Mouse (Mus musculus) intestine, embryonic 14.5 days (tissue): Measurements from ENCODE around the gene Cops2. TPM values are rescaled to one million over a fixed set of nuclear protein-coding genes. Genes with fewer than 3 reads are reported as not detected.
A peak's percentile ranks its signal among the peaks of the same experiment; 100 is the strongest.

ENCODE experiments used
- ATAC-seq: fragments of 200-750 bp; cut with Nextera tagmentation; replicated peaks from 2 replicates; pipeline ENCODE4 v1.8.0; 2017; ENCODE audit warnings: low read depth, moderate number of reproducible peaks, moderate TSS enrichment, moderate library complexity; ENCODE audit not compliant: low FRiP score, low TSS enrichment
- DNase-seq: peaks from one replicate; pipeline ENCODE4 v3.0.0-alpha.2; 2018; ENCODE audit warnings: low spot score
- H3K27ac ChIP-seq: fragments of 300-500 bp; sonication (generic); 2 replicates; pipeline ENCODE4 v1.5.1; 2014; ENCODE audit warnings: low read depth, mild to moderate bottlenecking, control low read depth
- H3K27me3 ChIP-seq: fragments of 300-500 bp; sonication (generic); replicated peaks from 2 replicates; pipeline ENCODE4 v1.6.1; 2014; ENCODE audit warnings: low read length, control low read depth; ENCODE audit not compliant: control insufficient read depth, insufficient read depth
- H3K36me3 ChIP-seq: fragments of 300-500 bp; sonication (generic); 2 replicates; pipeline ENCODE4 v1.6.1; 2014; ENCODE audit warnings: low read length, control low read depth; ENCODE audit not compliant: control insufficient read depth, insufficient read depth
- H3K4me1 ChIP-seq: fragments of 300-500 bp; sonication (generic); replicated peaks from 2 replicates; pipeline ENCODE4 v1.6.1; 2014; ENCODE audit warnings: low read length, control low read depth, mixed read lengths; ENCODE audit not compliant: control insufficient read depth, insufficient read depth
- H3K4me2 ChIP-seq: fragments of 300-500 bp; sonication (generic); 2 replicates; pipeline ENCODE4 v1.6.1; 2014; ENCODE audit warnings: low read length
- H3K4me3 ChIP-seq: fragments of 300-500 bp; sonication (generic); 2 replicates; pipeline ENCODE4 v1.5.1; 2014; ENCODE audit warnings: low read depth, low read length, control low read depth, mixed read lengths
- H3K9ac ChIP-seq: fragments of 300-500 bp; sonication (generic); 2 replicates; pipeline ENCODE4 v1.6.1; 2014; ENCODE audit warnings: mild to moderate bottlenecking, low read length
- H3K9me3 ChIP-seq: fragments of 300-500 bp; sonication (generic); 2 replicates; pipeline ENCODE4 v1.6.1; 2016; ENCODE audit warnings: low read length, control low read depth; ENCODE audit not compliant: control insufficient read depth
- WGBS: fragments of 180-500 bp; shearing (Covaris S2); extraction: QIAGEN DNeasy Blood & Tissue Kit; methylation state at CpG from one replicate; pipeline ENCODE4 v1.1.7; 2014; 5-methylcytosine and 5-hydroxymethylcytosine counted together
- polyA plus RNA-seq: library from polyadenylated mRNA; unstranded; fragments of >200 nt; fragmentation: Nextera tagmentation; extraction: Ambion mirVana; gene quantifications from 2 replicates; pipeline ENCODE4 v1.2.1, GENCODE M21; 2014

Cops2 gene
- 70.9 and 77.8 TPM in 2 replicates for polyA plus RNA-seq

GRCm38 (mm10) chr2:125858521-125859280 is at the start of gene Cops2, which contains the start of gene Galk2:
TSS of gene Cops2 (minus strand) at chr2:125859139.
TSS of gene Galk2 (plus strand) at chr2:125859109.
- Histone ChIP-seq H3K36me3 (no peaks in the 10 kb centered on the region), H3K9ac (peak within 1 kb of the TSS; percentile 98), H3K4me1 (0 out of 2 replicates have a peak, but pooled peaks cover 5% of the 10 kb centered on the region), H3K27me3 (no peaks in the 10 kb centered on the region), H3K4me3 (peak within 1 kb of the TSS; percentile 99), H3K4me2 (peak within 1 kb of the TSS; percentile 71), H3K27ac (peak within 1 kb of the TSS; percentile 83), H3K9me3 (no peaks in the 10 kb centered on the region)
- peak; percentile 95 for DNase-seq
- under 1% methylated on average over 52 of the region's 54 CpGs for WGBS
- peak; percentile 99 for ATAC-seq

DNA sequence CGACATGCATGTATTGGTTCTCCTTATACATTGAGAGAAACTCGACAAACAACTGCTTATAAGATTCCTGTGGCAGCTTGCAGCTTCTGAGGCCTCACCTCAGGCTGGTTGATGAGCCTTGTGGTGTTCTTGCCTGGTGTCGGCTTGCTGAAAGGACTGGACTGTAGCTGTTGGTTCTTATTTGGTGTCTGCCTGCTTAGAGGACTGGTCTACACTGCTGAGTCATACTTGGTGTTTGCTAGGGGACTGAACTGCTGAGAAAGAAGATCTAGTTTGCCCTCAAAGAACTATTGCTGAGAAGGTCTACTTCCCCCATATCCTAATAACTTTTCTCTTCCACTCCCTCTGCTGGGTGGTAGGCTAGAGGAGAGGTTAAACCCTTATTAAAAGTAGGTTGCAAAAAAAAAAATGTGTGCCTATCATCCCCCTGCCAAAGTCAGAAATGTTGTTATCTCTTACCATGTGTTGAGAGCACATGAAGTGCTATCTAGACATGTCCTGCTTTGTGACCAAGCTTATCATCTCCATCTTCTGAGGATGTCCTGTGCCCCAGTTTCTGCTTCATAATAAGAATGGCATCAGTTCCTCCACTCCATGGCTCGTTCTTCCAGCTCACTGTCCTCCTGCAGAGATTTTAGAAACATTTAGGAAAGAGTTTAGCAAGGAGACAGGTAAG is 48.8 kb upstream of the Cops2 start:
- Histone ChIP-seq H3K9me3 (no peaks in the 10 kb centered on the region), H3K9ac (no peak overlapping the region), H3K4me3 (no peak overlapping the region), H3K36me3 (0 out of 2 replicates have a peak, but pooled peaks cover 2% of the 10 kb centered on the region), H3K4me2 (no peak overlapping the region), H3K27me3 (no peaks in the 10 kb centered on the region), H3K4me1 (no peaks in the 10 kb centered on the region), H3K27ac (no peak overlapping the region)
- ATAC-seq (no peak), DNase-seq (no peak)
- 88% methylated on average over 4 of the region's 4 CpGs for WGBS

GRCm38 (mm10) chr2:125906407-125907066 is 47.6 kb upstream of the Cops2 start:
- 55% methylated on average over 4 of the region's 4 CpGs for WGBS

DNA sequence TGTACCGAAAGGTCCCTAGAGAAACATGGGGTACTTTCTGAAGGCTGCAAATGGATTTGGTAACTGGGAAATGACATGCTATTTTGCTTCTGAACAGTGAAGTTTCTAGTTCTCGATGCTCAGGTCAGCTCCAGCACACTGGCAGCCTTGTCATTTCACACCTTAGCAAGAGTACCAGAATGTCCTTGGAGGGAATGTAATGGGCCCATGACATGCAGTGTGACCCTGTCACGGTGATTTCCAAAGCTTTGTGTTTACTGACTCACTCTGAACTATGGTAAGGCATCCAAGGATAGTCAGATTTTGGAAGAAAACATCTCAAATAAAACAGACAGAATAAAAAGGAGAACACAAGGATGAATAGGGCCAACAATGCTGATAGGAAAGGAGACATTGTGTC is 42.5 kb upstream of the Cops2 start:
- Histone ChIP-seq H3K27ac (no peak overlapping the region), H3K9me3 (no peaks in the 10 kb centered on the region), H3K27me3 (no peaks in the 10 kb centered on the region), H3K9ac (no peak overlapping the region), H3K36me3 (peaks cover 31% of the 10 kb centered on the region), H3K4me2 (no peak overlapping the region), H3K4me3 (no peak overlapping the region), H3K4me1 (no peaks in the 10 kb centered on the region)
- DNase-seq = no peak
- WGBS = 92% methylated on average over 3 of the region's 3 CpGs
- ATAC-seq = no peak

More at GRCm38 (mm10) chr2:125906407-125907066, 47.6 kb upstream of the Cops2 start:
- 0 out of 2 replicates have a peak, but pooled peaks cover 3% of the 10 kb centered on the region for H3K36me3 ChIP-seq
- no peak for DNase-seq
- H3K4me1 ChIP-seq = no peaks in the 10 kb centered on the region
- no peaks in the 10 kb centered on the region for H3K9me3 ChIP-seq
- H3K4me2 ChIP-seq = no peak overlapping the region
- no peak overlapping the region for H3K9ac ChIP-seq
- no peak for ATAC-seq
- no peaks in the 10 kb centered on the region for H3K27me3 ChIP-seq
- no peak overlapping the region for H3K4me3 ChIP-seq
- H3K27ac ChIP-seq = no peak overlapping the region

- no peaks in the 10 kb centered on the region for H3K4me1 ChIP-seq
- DNase-seq = no peak
- H3K27me3 ChIP-seq = no peaks in the 10 kb centered on the region
- no peak overlapping the region for H3K9ac ChIP-seq
- H3K27ac ChIP-seq = no peak overlapping the region
- no peak overlapping the region for H3K4me3 ChIP-seq
- ATAC-seq = no peak
- WGBS = 87% methylated on average over 6 of the region's 6 CpGs
- no peak overlapping the region for H3K4me2 ChIP-seq
- peaks cover 30% of the 10 kb centered on the region for H3K36me3 ChIP-seq
- no peaks in the 10 kb centered on the region for H3K9me3 ChIP-seq
Measured at GRCm38 (mm10) chr2:125900797-125901410, 42.0 kb upstream of the Cops2 start.

DNA sequence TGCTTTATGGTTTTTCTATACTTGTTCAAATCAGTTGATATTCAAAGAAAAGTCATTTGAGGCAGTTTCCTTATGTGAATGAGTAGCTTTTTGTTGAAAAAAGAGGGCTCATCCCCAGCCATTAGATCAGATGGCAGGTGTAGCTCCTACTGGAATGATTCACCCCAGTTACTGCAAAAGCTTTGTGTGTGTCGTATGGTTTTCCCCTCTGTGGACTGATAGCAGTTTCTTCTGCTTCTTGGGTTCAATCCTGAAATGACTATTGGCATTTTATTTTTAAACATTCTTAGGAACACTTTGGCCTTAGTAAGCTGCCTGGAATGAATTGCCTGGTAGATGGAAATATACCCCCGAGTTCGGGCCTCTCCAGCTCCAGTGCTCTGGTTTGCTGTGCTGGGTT is 37.4 kb upstream of the Cops2 start:
- Histone ChIP-seq H3K4me1 (no peaks in the 10 kb centered on the region), H3K4me2 (no peak overlapping the region), H3K9ac (no peak overlapping the region), H3K27ac (no peak overlapping the region), H3K4me3 (no peak overlapping the region), H3K9me3 (no peaks in the 10 kb centered on the region), H3K36me3 (peaks cover 27% of the 10 kb centered on the region), H3K27me3 (no peaks in the 10 kb centered on the region)
- WGBS = 87% methylated on average over 3 of the region's 3 CpGs
- ATAC-seq (no peak), DNase-seq (no peak)

DNA sequence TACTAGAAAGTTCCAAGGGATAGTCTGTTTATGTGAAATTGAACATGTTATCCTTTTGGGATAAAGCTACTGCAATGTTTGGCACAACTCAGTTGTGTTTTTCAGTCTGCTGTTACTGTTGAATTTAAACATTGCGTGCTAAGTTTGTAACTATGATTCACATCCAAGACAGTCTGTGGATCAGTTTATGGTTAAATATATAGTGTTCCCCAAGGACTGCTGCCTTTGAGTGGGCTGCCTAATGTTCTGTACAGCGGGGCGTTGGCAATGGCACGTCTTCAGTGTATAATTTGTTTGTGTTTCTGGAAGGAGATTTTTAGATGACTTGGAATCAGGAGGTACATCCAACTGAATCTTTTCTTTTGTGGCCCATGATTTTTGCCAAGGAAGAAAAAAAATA is 36.2 kb upstream of the Cops2 start:
- no peaks in the 10 kb centered on the region for H3K9me3 ChIP-seq
- DNase-seq (no peak), ATAC-seq (no peak)
- no peak overlapping the region for H3K4me3 ChIP-seq
- 74% methylated on average over 4 of the region's 4 CpGs for WGBS
- no peaks in the 10 kb centered on the region for H3K27me3 ChIP-seq
- no peak overlapping the region for H3K27ac ChIP-seq
- H3K9ac ChIP-seq = no peak overlapping the region
- peaks cover 21% of the 10 kb centered on the region for H3K36me3 ChIP-seq
- no peaks in the 10 kb centered on the region for H3K4me1 ChIP-seq
- no peak overlapping the region for H3K4me2 ChIP-seq

- H3K4me3 ChIP-seq = no peak overlapping the region
- no peak for DNase-seq
- no peak for ATAC-seq
- H3K4me1 ChIP-seq = no peaks in the 10 kb centered on the region
- H3K27me3 ChIP-seq = no peaks in the 10 kb centered on the region
- WGBS = 46% methylated on average over 6 of the region's 6 CpGs
- no peak overlapping the region for H3K4me2 ChIP-seq
- H3K9me3 ChIP-seq = no peaks in the 10 kb centered on the region
- H3K9ac ChIP-seq = no peak overlapping the region
- peaks cover 21% of the 10 kb centered on the region for H3K36me3 ChIP-seq
- H3K27ac ChIP-seq = no peak overlapping the region
Measured at GRCm38 (mm10) chr2:125893096-125893495, 34.2 kb upstream of the Cops2 start.
